Mouse (Mus musculus) liver, embryonic 12.5 days (tissue): ENCODE measurements around the gene Sbsn. TPM values are rescaled to one million over a fixed set of nuclear protein-coding genes. Genes with fewer than 3 reads are reported as not detected.

Experiments
- ATAC-seq: fragments of 200-750 bp; cut with Nextera tagmentation; 2 replicates; pipeline ENCODE4 v1.8.0; 2017; ENCODE audit warnings: moderate number of reproducible peaks, mild to moderate bottlenecking, moderate library complexity
- H3K27ac ChIP-seq: fragments of 300-500 bp; sonication (generic); 2 replicates; pipeline ENCODE4 v1.5.1; 2016; ENCODE audit warnings: mild to moderate bottlenecking
- H3K27me3 ChIP-seq: fragments of 300-500 bp; sonication (generic); replicated peaks from 2 replicates; pipeline ENCODE4 v1.6.1; 2016; ENCODE audit warnings: mild to moderate bottlenecking, moderate library complexity
- H3K36me3 ChIP-seq: fragments of 300-500 bp; sonication (generic); 2 replicates; pipeline ENCODE4 v1.6.1; 2016; ENCODE audit warnings: mild to moderate bottlenecking, moderate library complexity
- H3K4me1 ChIP-seq: fragments of 300-500 bp; sonication (generic); 2 replicates; pipeline ENCODE4 v1.6.1; 2016
- H3K4me2 ChIP-seq: fragments of 300-500 bp; sonication (generic); 2 replicates; pipeline ENCODE4 v1.6.1; 2016; ENCODE audit warnings: mild to moderate bottlenecking, moderate library complexity
- H3K4me3 ChIP-seq: fragments of 300-500 bp; sonication (generic); 2 replicates; pipeline ENCODE4 v1.5.1; 2016; ENCODE audit warnings: mild to moderate bottlenecking, moderate library complexity
- H3K9ac ChIP-seq: fragments of 300-500 bp; sonication (generic); 2 replicates; pipeline ENCODE4 v1.6.1; 2016; ENCODE audit warnings: mild to moderate bottlenecking, moderate library complexity
- H3K9me3 ChIP-seq: fragments of 300-500 bp; sonication (generic); replicated peaks from 2 replicates; pipeline ENCODE4 v1.6.1; 2016; ENCODE audit warnings: mild to moderate bottlenecking, moderate library complexity
- WGBS: fragments of 180-500 bp; shearing (Covaris S2); methylation state at CpG from one replicate; pipeline ENCODE4 v1.1.7; 2016; ENCODE audit not compliant: insufficient replicate concordance; 5-methylcytosine and 5-hydroxymethylcytosine counted together
- polyA plus RNA-seq: library from polyadenylated mRNA; unstranded; fragments of >200 nt; fragmentation: Nextera tagmentation; extraction: Ambion mirVana; gene quantifications from 2 replicates; pipeline ENCODE4 v1.2.1, GENCODE M21; 2016

Gene Sbsn
- polyA plus RNA-seq, 1 experiment from 2014 or later, result 0.41 TPM

- no peak for ATAC-seq
- peaks cover 31% of the 10 kb centered on the region for H3K27me3 ChIP-seq
- 65% methylated on average over 10 of the region's 10 CpGs for WGBS
These were observed 38.9 kb downstream of the Sbsn start for GRCm38 (mm10) chr7:30790141-30790540.

DNA sequence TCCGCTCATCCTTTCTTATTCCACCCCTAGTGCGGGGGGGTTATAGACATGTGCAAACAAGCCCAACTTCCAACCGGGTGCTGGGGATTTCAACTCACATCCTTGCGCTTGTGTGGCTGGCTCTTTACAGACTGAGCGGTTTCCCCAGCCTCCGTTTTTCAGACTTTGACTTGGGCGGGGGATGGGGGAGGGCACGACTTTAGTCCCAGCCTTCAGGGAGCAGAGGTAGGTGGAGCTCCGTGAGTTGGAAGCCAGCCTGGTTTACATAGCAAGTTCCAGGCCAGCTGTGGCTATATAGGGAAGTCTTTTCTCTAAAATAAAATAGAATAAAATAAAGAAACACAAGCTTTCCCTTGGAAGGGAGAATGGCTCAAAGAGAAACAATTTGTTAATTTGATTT lies 40.6 kb downstream of the Sbsn start:
- H3K9ac ChIP-seq, result no peak overlapping the region

More at GRCm38 (mm10) chr7:30790141-30790540, 38.9 kb downstream of the Sbsn start:
- Histone ChIP-seq H3K4me2 (no peak overlapping the region), H3K4me3 (no peak overlapping the region), H3K4me1 (peaks cover 3% of the 10 kb centered on the region; the same call in 1 of the 2 replicates), H3K36me3 (no peaks in the 10 kb centered on the region), H3K9me3 (no peaks in the 10 kb centered on the region), H3K27ac (no peak overlapping the region), H3K9ac (no peak overlapping the region)

GRCm38 (mm10) chr7:30794921-30795320 lies 43.6 kb downstream of the Sbsn start:
- Histone ChIP-seq H3K27ac (no peak overlapping the region), H3K27me3 (peaks cover 6% of the 10 kb centered on the region; the same call in 1 of the 2 replicates), H3K4me3 (no peak overlapping the region), H3K9ac (no peak overlapping the region), H3K9me3 (0 out of 2 replicates have a peak, but pooled peaks cover 8% of the 10 kb centered on the region), H3K36me3 (no peaks in the 10 kb centered on the region), H3K4me1 (peaks cover 3% of the 10 kb centered on the region; the same call in 1 of the 2 replicates), H3K4me2 (no peak overlapping the region)
- no peak for ATAC-seq

More for the DNA sequence above, 40.6 kb downstream of the Sbsn start:
- peaks cover 25% of the 10 kb centered on the region for H3K27me3 ChIP-seq
- no peaks in the 10 kb centered on the region for H3K9me3 ChIP-seq
- no peak overlapping the region for H3K4me2 ChIP-seq
- no peak overlapping the region for H3K27ac ChIP-seq
- peaks cover 3% of the 10 kb centered on the region; the same call in 1 of the 2 replicates for H3K4me1 ChIP-seq
- no peaks in the 10 kb centered on the region for H3K36me3 ChIP-seq
- ATAC-seq, result no peak
- H3K4me3 ChIP-seq, result no peak overlapping the region
- WGBS, result 15% methylated on average over 9 of the region's 9 CpGs

GRCm38 (mm10) chr7:30796790-30797189 lies 45.5 kb downstream of the Sbsn start:
- Histone ChIP-seq H3K4me3 (no peak overlapping the region), H3K9me3 (peaks cover 16% of the 10 kb centered on the region), H3K4me2 (no peak overlapping the region), H3K4me1 (peaks cover 1% of the 10 kb centered on the region; the same call in 1 of the 2 replicates), H3K27me3 (0 out of 2 replicates have a peak, but pooled peaks cover 2% of the 10 kb centered on the region), H3K36me3 (no peaks in the 10 kb centered on the region), H3K27ac (no peak overlapping the region), H3K9ac (no peak overlapping the region)
- ATAC-seq, result no peak
- WGBS, result 47% methylated on average over 1 of the region's 1 CpGs

GRCm38 (mm10) chr7:30800653-30801052 lies 49.4 kb downstream of the Sbsn start:
- H3K27me3 ChIP-seq, result no peaks in the 10 kb centered on the region
- H3K36me3 ChIP-seq, result no peaks in the 10 kb centered on the region
- peaks cover 16% of the 10 kb centered on the region for H3K9me3 ChIP-seq
- H3K4me1 ChIP-seq, result no peaks in the 10 kb centered on the region
- no peak for ATAC-seq
- no peak overlapping the region for H3K9ac ChIP-seq
- no peak overlapping the region for H3K4me3 ChIP-seq
- no peak overlapping the region for H3K27ac ChIP-seq
- no peak overlapping the region for H3K4me2 ChIP-seq

- Histone ChIP-seq H3K27ac (no peak overlapping the region), H3K36me3 (no peaks in the 10 kb centered on the region), H3K9ac (no peak overlapping the region), H3K9me3 (peaks cover 13% of the 10 kb centered on the region), H3K27me3 (no peaks in the 10 kb centered on the region), H3K4me1 (no peaks in the 10 kb centered on the region), H3K4me2 (no peak overlapping the region), H3K4me3 (no peak overlapping the region)
- no peak for ATAC-seq
- WGBS, result 75% methylated on average over 3 of the region's 3 CpGs
These were observed 52.0 kb downstream of the Sbsn start for GRCm38 (mm10) chr7:30803256-30803655.

- no peak for ATAC-seq
- Histone ChIP-seq H3K9me3 (peaks cover 13% of the 10 kb centered on the region), H3K27ac (no peak overlapping the region), H3K4me1 (no peaks in the 10 kb centered on the region), H3K4me2 (no peak overlapping the region), H3K27me3 (no peaks in the 10 kb centered on the region), H3K9ac (no peak overlapping the region), H3K36me3 (no peaks in the 10 kb centered on the region), H3K4me3 (no peak overlapping the region)
- WGBS, result 72% methylated on average over 9 of the region's 9 CpGs
These were observed 52.9 kb downstream of the Sbsn start for GRCm38 (mm10) chr7:30804026-30804715.

Other genes starting within 250 kb of the Sbsn start
- 4.0 and 4.8 TPM in 2 replicates for gene Arhgap33, start 216.4 kb upstream of the Sbsn start, polyA plus RNA-seq
- gene Hspb6, start 199.3 kb upstream of the Sbsn start, polyA plus RNA-seq, result 5.0 and 5.4 TPM in 2 replicates
- gene Proser3, start 199.2 kb upstream of the Sbsn start, polyA plus RNA-seq, result 5.3 and 5.6 TPM in 2 replicates
- 30.3 and 31.4 TPM in 2 replicates for gene Lin37, start 191.6 kb upstream of the Sbsn start, polyA plus RNA-seq
- 51.9 and 55.1 TPM in 2 replicates for gene U2af1l4, start 188.2 kb upstream of the Sbsn start, polyA plus RNA-seq
- 5.8 and 6.7 TPM in 2 replicates for gene Gm49396, start 188.1 kb upstream of the Sbsn start, polyA plus RNA-seq
- 83.3 and 87.9 TPM in 2 replicates for gene Psenen, start 187.8 kb upstream of the Sbsn start, polyA plus RNA-seq
- 3.0 and 3.9 TPM in 2 replicates for gene Igflr1, start 186.0 kb upstream of the Sbsn start, polyA plus RNA-seq
- gene Kmt2b, start 162.7 kb upstream of the Sbsn start, polyA plus RNA-seq, result 4.5 and 4.9 TPM in 2 replicates
- gene Zbtb32, start 152.6 kb upstream of the Sbsn start, polyA plus RNA-seq, result 0.17 and 0.20 TPM in 2 replicates
- 0.25 and 0.33 TPM in 2 replicates for gene Upk1a, start 138.6 kb upstream of the Sbsn start, polyA plus RNA-seq
- gene Cox6b1, start 125.3 kb upstream of the Sbsn start, polyA plus RNA-seq, result 691 and 732 TPM in 2 replicates
- 0.12 and 0.19 TPM in 2 replicates for gene Etv2, start 115.6 kb upstream of the Sbsn start, polyA plus RNA-seq
- 83.1 and 83.5 TPM in 2 replicates for gene Rbm42, start 101.2 kb upstream of the Sbsn start, polyA plus RNA-seq
- gene Haus5, start 86.5 kb upstream of the Sbsn start, polyA plus RNA-seq, result 47.8 and 50.4 TPM in 2 replicates
- not detected in 2 replicates for gene Pmis2, start 79.9 kb upstream of the Sbsn start, polyA plus RNA-seq
- 0.65 and 1.0 TPM in 2 replicates for gene 2200002J24Rik, start 52.5 kb upstream of the Sbsn start, polyA plus RNA-seq
- gene Atp4a, start 39.3 kb upstream of the Sbsn start, polyA plus RNA-seq, result 1.8 and 1.9 TPM in 2 replicates
- 125 and 126 TPM in 2 replicates for gene Tmem147, start 21.9 kb upstream of the Sbsn start, polyA plus RNA-seq
- not detected in 2 replicates for gene Gapdhs, start 7.8 kb upstream of the Sbsn start, polyA plus RNA-seq
- not detected in 2 replicates for gene Dmkn, start 12.3 kb downstream of the Sbsn start, polyA plus RNA-seq
- not detected in 2 replicates for gene Krtdap, start 36.4 kb downstream of the Sbsn start, polyA plus RNA-seq
- gene Ffar2, start 72.3 kb downstream of the Sbsn start, polyA plus RNA-seq, result 0.21 and 0.53 TPM in 2 replicates
- not detected in 2 replicates for gene Ffar3, start 104.7 kb downstream of the Sbsn start, polyA plus RNA-seq
- gene Ffar1, start 110.1 kb downstream of the Sbsn start, polyA plus RNA-seq, result not detected in 2 replicates
- gene Cd22, start 128.9 kb downstream of the Sbsn start, polyA plus RNA-seq, result 0.21 and 0.38 TPM in 2 replicates
- gene Mag, start 163.4 kb downstream of the Sbsn start, polyA plus RNA-seq, result 0.13 and 0.20 TPM in 2 replicates
- gene Hamp2, start 173.2 kb downstream of the Sbsn start, polyA plus RNA-seq, result not detected in 2 replicates
- 0.38 TPM in 1 of 2 replicates, not detected in the other for gene Hamp, start 192.6 kb downstream of the Sbsn start, polyA plus RNA-seq
- gene Usf2, start 205.3 kb downstream of the Sbsn start, polyA plus RNA-seq, result 13.9 and 18.1 TPM in 2 replicates
- 27.3 and 28.2 TPM in 2 replicates for gene Lsr, start 222.0 kb downstream of the Sbsn start, polyA plus RNA-seq
- 1.9 and 2.8 TPM in 2 replicates for gene Fam187b, start 222.3 kb downstream of the Sbsn start, polyA plus RNA-seq